Mouse (Mus musculus): ENCODE results near the gene Shisa7. TPM values are rescaled to one million over a fixed set of nuclear protein-coding genes. Genes with fewer than 3 reads are reported as not detected.

Gene Shisa7
- polyA plus RNA-seq, 1 experiment from 2014 or later, result not detected

DNA sequence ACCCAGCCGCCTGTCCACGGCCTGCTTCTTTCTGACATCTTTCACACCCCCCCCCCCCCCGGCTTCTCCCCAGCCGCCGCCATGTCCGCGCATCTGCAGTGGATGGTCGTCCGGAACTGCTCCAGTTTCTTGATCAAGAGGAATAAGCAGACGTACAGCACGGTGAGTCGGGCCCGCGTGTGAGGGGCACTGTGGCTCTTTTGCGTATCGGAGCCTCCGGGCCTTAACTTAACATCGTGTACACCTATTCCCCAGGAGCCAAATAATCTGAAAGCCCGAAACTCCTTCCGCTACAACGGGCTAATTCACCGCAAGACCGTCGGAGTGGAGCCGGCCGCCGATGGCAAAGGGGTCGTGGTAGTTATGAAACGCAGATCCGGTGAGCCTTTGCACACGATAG is 51.2 kb downstream of the Shisa7 start:
- H3K4me3 ChIP-seq (ENCODE audit: inconsistent target), result peak overlapping the region; percentile 95
- H3K27ac ChIP-seq, result peak overlapping the region; percentile 85
- WGBS (ENCODE audit: missing documents), result under 1% methylated on average over 26 of the region's 31 CpGs
- H3K79me2 ChIP-seq (ENCODE audit: inconsistent target), result peaks cover 18% of the 10 kb centered on the region
- peaks cover 21% of the 10 kb centered on the region for H3K36me3 ChIP-seq (ENCODE audit: inconsistent target)

DNA sequence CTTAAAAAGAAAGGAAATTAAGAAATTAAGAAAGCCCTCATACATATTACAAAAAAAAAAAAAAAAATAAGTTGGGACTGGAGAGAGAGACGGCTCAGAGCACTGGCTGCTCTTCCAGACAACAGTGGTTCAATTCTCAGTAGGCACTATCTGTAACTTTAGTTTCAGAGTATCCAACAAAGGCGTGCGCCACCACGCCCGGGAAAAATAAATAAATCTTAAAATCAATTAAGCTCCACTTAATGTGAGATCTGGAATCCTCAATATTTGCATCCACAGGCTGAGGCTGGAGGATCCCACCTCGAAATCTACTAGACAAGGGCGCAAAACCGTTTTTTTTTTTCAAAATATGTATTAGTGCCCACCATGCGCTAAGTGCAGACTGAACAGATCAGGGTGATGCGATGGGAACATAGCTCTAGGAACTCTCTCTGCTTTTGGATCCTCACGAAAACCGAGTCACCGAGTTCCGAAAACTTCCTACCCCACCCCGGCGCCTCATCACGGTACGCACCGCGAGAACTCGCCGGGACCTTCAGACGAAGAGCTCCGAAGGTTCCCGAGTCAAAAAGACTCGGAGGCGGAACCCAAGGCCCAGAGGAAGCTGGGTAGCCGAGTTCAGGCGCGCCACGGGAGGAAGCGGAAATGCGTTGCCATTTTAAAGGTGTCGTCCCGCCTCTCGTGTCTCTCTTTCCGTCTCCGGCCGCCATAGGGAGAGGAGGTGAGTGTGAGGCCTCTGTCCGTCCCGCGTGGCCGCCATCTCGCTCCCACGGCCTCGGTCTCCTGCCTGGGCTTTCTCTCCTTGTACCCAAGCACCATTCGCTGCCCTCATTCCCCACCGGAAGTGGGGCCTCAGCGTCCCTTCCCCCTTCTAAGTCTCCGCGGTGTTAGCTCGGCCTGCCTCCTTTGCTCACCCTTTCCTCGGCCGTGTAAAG is 52.0 kb downstream of the Shisa7 start, which contains the start of gene Rpl28:
TSS of gene Rpl28 (plus strand) at position 597 of the 935 bp plus-strand sequence.
- peak within 1 kb of the TSS; percentile 95 for H3K4me3 ChIP-seq (ENCODE audit: inconsistent target)
- H3K27ac ChIP-seq, result peak within 1 kb of the TSS; percentile 85
- peaks cover 18% of the 10 kb centered on the region for H3K79me2 ChIP-seq (ENCODE audit: inconsistent target)
- 2% methylated on average over 47 of the region's 54 CpGs for WGBS (ENCODE audit: missing documents)
- H3K36me3 ChIP-seq (ENCODE audit: inconsistent target), result peaks cover 21% of the 10 kb centered on the region

DNA sequence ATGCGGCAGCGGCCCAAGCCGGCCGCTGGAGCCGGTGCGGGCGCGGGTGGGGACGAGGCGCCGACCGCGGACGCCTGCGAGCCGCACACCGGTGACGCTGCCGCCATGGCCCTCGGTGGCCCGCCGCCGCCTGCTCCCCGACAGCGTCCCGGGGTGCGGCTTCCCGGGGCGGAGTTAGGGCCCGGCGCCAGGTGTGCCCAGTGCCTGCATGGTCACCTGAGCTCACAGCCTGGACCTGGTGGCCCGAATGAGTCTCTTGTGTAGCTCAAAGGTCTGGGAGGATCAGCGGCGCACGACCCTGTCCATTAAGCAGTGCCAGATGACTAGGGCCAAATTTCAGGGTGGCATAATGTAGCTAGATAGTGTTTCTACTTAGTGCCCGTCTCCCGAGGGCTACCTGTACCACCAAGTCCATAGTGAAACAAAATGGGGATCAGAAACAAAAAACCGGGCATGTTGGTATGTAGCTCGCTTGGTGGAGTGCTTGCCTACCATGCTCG is 55.0 kb downstream of the Shisa7 start, which contains the start of gene Tmem238:
TSS of gene Tmem238 (minus strand) at position 221 of the 500 bp plus-strand sequence.
- 0 out of 2 replicates have a peak, but pooled peaks cover 2% of the 10 kb centered on the region for H3K36me3 ChIP-seq (ENCODE audit: inconsistent target)
- peaks cover 18% of the 10 kb centered on the region for H3K79me2 ChIP-seq (ENCODE audit: inconsistent target)
- H3K27ac ChIP-seq, result no peak within 1 kb of the TSS
- 10% methylated on average over 40 of the region's 40 CpGs for WGBS (ENCODE audit: missing documents)
- H3K4me3 ChIP-seq (ENCODE audit: inconsistent target), result peak within 1 kb of the TSS; percentile 22

DNA sequence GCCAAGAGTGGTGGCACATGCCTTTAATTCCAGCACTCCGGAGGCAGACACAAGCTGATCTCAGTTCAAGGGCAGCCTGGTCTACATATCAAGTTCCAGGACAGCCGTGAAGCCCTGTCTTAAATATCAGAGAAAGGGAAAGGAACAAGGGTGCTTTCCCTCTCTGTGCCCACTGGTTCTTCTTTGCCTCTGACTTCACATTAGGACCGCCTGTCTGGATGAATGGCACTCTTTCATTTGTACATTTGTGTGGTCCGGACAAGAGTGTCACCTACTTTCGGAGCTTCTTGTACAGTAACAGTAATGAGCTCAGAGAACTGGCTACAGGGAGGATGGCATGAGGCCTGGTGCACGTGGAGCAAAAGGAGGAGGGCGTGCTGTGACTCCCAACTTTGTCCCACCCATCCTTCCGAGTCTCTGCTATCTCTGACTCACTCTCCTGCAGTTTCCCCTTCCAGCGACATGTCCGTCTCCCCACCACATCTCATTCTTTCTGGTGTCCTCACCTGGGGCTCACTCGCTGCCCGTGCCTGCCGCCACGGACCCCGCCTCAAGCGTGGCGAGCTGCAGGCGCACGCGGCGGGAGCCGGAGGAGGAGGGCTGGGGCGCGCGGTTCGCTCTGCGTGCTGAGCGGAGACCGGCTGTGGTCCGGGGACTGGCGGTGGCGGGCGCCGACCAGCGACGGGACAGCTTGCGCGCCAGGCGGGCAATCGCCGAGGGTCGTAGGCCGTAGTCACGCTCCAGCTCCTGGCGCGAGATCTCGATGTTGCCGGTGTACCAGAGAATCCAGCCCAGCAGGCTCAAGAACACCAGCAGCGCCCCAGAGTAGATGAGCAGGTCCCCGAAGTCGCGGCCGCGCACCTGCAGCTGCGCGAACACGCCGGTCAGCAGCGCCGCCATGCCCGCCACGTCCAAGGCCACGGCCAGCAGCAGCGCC is 55.7 kb downstream of the Shisa7 start:
- no peak overlapping the region for H3K27ac ChIP-seq
- 2% methylated on average over 63 of the region's 64 CpGs for WGBS (ENCODE audit: missing documents)
- H3K79me2 ChIP-seq (ENCODE audit: inconsistent target), result peaks cover 10% of the 10 kb centered on the region
- H3K4me3 ChIP-seq (ENCODE audit: inconsistent target), result peak overlapping the region; percentile 22
- no peaks in the 10 kb centered on the region for H3K36me3 ChIP-seq (ENCODE audit: inconsistent target)

DNA sequence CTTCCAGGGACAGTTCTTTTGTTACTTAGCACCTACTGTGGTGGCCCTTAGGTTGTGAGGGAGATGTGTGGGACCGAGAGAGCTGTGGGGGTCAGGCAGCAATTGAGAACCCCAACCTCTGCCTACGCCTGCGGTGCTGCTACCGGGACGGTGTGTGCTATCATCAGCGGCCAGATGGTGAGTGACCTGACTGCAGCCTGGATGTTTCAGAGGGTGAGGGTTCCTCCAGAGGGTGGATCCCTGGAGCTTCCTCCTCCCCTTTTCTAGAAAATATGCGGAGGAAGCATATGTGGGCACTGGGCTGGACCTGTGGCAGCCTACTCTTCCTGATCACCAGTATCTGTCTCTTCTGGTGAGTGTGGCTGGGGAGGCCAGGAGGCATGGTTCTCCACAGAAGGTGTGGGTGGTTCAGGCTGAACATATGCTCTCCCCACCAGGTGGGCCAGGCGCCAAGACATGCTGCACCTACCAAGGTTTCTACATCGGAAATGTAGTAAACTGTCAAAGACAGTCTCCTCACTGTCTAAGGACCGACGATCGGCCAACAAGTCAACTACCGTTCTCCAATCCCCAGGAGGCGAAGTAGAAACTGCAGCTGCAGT is 60.7 kb downstream of the Shisa7 start:
- WGBS (ENCODE audit: missing documents), result 84% methylated on average over 14 of the region's 14 CpGs
- Histone ChIP-seq H3K27ac (no peak overlapping the region), H3K4me3 (ENCODE audit: inconsistent target) (no peak overlapping the region), H3K36me3 (ENCODE audit: inconsistent target) (no peaks in the 10 kb centered on the region), H3K79me2 (ENCODE audit: inconsistent target) (no peaks in the 10 kb centered on the region)

DNA sequence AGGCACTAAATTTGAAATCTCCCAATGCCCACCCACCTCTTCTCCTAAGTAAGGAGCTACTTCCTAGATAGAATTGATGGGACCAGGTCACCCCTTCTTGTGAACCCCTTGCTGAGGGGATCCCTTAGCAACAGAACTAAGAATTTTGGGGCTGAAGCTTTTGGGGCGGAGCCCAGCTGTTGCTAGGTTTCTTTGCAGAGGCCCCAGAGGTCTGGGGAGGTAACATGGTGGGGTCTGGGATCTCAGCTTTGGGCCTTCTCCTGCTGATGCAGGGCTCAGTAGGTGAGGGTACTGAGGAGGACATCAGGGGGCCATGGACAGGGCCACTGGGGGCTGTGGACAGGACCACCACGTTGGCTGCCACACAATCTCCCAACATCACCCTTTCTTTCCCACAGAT is 61.7 kb downstream of the Shisa7 start, which contains the start of the genes Il11 and Tmem190:
TSS of gene Il11 (minus strand) at position 101 of the 400 bp plus-strand sequence.
TSS of gene Tmem190 (plus strand) at position 179 of the 400 bp plus-strand sequence.
- Histone ChIP-seq H3K36me3 (ENCODE audit: inconsistent target) (no peaks in the 10 kb centered on the region), H3K79me2 (ENCODE audit: inconsistent target) (no peaks in the 10 kb centered on the region), H3K27ac (no peak within 1 kb of the TSS), H3K4me3 (ENCODE audit: inconsistent target) (no peak within 1 kb of the TSS)
- 75% methylated on average over 2 of the region's 2 CpGs for WGBS (ENCODE audit: missing documents)

DNA sequence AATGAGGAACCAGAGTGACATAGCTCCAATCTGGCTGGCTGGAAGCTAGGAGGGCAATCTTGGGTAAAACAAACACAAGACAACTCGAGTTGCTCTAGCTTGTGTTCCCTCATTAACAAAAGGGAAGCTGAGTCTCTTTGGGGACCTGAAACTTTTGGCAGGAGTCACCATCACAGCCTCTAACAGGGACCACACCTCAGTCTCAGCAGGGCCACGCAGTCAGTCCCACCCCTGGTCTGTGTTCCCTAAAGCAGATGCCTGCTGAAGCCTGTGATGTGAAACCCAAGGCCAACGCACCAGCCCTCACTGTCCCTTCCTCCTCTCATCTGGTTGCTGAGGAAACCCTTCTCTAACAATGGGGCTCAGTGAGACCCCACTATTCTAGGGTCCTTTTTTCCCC is 62.4 kb downstream of the Shisa7 start:
- Histone ChIP-seq H3K36me3 (ENCODE audit: inconsistent target) (no peaks in the 10 kb centered on the region), H3K79me2 (ENCODE audit: inconsistent target) (no peaks in the 10 kb centered on the region), H3K27ac (no peak overlapping the region), H3K4me3 (ENCODE audit: inconsistent target) (no peak overlapping the region)
- 38% methylated on average over 3 of the region's 3 CpGs for WGBS (ENCODE audit: missing documents)

DNA sequence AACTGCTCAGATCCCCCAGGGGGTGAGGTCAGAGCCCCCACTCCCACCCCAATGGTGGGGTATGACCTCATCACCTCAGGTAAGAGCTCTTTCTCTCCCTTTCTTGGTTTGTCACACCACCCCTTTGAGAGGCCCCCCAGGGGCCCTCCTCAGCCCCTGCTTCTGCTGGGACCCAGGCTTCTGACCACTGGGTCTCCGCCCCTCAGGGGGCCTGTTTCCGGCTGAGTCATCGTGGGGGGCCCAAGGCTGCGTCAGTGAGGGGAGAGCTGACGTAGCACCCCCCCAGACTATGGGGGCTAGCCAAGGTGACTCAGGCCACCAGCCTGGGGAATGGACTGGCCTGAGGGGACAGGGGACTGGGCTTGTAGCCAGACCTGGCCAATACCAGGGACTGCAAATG is 64.6 kb downstream of the Shisa7 start:
- H3K79me2 ChIP-seq (ENCODE audit: inconsistent target), result no peaks in the 10 kb centered on the region
- no peak overlapping the region for H3K27ac ChIP-seq
- no peak overlapping the region for H3K4me3 ChIP-seq (ENCODE audit: inconsistent target)
- no peaks in the 10 kb centered on the region for H3K36me3 ChIP-seq (ENCODE audit: inconsistent target)
- WGBS (ENCODE audit: missing documents), result 2% methylated on average over 5 of the region's 5 CpGs

DNA sequence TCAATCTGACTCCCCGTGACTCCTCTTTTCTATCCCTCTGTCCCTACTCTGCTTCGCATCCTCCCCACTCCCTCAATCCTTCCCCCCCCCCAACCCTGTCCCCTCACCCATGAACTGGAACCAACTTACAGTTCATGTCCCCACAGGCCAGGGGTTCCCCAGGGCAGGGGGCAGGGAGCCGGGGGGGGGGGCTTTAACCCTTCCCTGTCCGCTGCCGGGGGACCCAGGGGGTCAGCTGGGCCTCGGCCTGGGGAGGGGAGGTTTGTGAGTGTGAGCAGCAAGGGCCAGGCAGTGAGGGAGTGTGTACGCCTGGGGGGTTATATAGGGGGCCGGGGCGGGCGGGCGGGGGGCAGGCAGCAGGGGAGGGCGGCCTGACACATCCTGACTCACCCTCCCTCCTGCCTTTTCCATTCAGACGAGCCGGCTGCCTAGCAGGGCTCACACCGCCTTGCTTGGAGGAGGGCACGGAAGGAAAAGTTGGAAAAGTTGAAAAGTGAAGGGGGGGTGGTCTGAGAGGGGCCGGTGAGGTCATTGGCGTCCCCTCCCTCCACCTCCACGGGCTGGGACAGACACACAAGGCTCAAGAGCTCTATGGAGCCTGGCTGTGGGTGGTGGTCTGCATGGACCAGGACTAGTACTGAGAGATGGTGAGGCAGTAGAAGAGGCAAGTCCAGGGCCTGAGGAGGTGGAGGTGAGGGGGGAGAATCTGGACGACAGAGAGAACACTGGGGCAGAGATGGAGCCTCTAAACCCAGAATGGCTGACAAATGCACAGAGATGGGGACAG is 66.5 kb downstream of the Shisa7 start:
- H3K27ac ChIP-seq, result no peak overlapping the region
- WGBS (ENCODE audit: missing documents), result 48% methylated on average over 20 of the region's 20 CpGs
- H3K36me3 ChIP-seq (ENCODE audit: inconsistent target), result no peaks in the 10 kb centered on the region
- no peaks in the 10 kb centered on the region for H3K79me2 ChIP-seq (ENCODE audit: inconsistent target)
- H3K4me3 ChIP-seq (ENCODE audit: inconsistent target), result no peak overlapping the region

DNA sequence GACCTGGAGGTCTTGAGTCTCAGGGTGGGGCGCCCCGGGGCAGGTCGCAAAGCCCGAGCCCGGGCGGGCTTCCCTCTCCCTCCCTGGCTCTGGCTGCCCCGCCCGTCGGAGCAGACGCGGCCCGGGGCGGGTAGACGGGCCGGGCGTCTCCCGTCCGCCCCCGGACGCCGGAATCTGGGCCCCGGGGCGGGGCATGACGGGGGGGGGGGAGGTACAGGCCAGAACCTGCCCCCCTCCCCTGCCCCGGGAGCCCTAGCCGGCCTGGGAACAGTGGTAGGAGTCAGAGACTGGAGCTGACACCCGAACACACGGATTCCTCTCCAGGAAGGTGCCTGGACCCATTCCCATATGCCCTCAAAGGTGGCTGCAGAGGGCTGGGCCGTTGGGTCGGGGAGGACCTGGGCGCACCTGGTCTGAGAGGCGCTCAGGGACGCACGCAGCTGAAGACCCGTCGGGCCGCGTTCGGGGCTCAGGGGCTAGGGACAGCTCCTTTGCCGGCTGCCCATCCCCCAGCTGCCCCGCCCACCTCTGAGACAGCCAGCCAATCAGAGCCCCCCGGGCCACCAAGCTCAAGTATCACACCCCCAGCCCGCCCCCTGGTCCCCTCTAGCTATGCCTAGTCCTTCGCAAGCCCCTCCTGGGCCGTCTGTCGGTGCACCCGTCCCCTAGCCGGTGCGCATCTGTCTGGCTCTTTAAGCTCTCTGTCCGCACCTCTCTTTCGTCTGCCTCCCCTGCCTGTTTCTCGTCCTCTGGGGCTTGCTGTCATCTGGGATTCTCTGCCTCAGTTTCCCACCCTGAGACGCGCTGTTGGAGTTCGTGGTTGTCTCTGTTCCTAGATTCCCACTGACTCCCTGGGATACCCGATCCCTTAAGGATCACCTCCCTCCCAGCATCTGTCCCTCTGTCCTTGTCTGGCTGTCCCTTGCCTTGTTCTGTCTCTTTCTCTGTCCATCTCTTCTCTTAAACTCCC is 67.3 kb downstream of the Shisa7 start:
- no peaks in the 10 kb centered on the region for H3K79me2 ChIP-seq (ENCODE audit: inconsistent target)
- H3K36me3 ChIP-seq (ENCODE audit: inconsistent target), result no peaks in the 10 kb centered on the region
- no peak overlapping the region for H3K27ac ChIP-seq
- 6% methylated on average over 39 of the region's 56 CpGs for WGBS (ENCODE audit: missing documents)
- no peak overlapping the region for H3K4me3 ChIP-seq (ENCODE audit: inconsistent target)

DNA sequence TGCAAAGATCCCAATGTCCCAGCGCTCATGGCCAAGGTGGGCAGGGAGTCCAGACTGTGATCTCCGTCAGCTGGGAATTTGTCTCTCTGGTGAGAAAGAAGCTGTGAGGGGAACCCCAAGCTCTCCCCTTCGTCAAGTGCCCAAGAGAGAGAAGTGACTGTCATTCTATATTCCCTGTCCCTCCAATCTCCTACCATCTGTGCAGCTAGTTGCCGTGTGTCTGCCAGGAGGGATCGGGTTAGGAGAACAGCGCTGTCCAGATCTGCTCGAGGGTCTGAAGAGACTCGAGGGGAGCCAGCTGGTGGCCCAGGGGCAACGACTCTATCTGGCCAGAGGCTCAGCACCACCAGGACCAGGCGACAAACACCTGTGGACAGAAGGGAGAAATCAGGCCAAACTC is 68.4 kb downstream of the Shisa7 start:
- Histone ChIP-seq H3K4me3 (ENCODE audit: inconsistent target) (no peak overlapping the region), H3K36me3 (ENCODE audit: inconsistent target) (no peaks in the 10 kb centered on the region), H3K79me2 (ENCODE audit: inconsistent target) (no peaks in the 10 kb centered on the region), H3K27ac (no peak overlapping the region)
- WGBS (ENCODE audit: missing documents), result 71% methylated on average over 10 of the region's 10 CpGs

Measured in macrophage (primary cell).